Mouse (Mus musculus): ENCODE data around the gene Nsmce3. TPM values are rescaled to one million over a fixed set of nuclear protein-coding genes. Genes with fewer than 3 reads are reported as not detected.
A peak's percentile ranks its signal among the peaks of the same experiment; 100 is the strongest.

The Nsmce3 gene
- polyA plus RNA-seq, 1 experiment = 8.9 TPM

DNA sequence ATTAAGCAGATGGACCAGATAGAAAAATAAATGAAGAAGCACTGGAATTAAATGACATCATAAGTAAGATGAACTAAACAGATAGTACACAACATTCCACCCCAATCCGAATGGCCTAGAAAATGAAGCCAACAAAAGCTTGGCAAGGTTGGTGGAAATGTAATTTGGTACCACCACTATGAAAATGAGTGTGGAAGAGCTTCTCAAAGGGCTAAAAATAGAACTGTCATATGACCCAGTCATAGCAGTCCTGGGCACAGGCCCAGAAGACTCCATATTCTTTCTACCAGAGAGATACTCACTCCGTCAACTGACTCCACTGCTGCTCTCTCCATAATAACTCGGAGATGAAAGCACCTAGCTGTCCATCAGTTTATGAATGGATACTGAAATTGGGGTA, 26.7 kb downstream of the Nsmce3 start:
- Histone ChIP-seq H3K4me1 (ENCODE audit: control insufficient read depth, insufficient read depth, low read length) (peaks cover 1% of the 10 kb centered on the region; the same call in 1 of the 2 replicates), H3K27ac (ENCODE audit: insufficient read depth, low read length) (no peak overlapping the region), H3K4me3 (ENCODE audit: insufficient read depth, low read length) (no peak overlapping the region)
- TF ChIP-seq CTCF (IDR thresholded peaks at IDR 0.05; ENCODE audit: extremely low read depth, insufficient read depth, low read length) (no peak), POLR2A (IDR thresholded peaks at IDR 0.05; ENCODE audit: extremely low read depth, insufficient read depth, low read length) (no peak)

DNA sequence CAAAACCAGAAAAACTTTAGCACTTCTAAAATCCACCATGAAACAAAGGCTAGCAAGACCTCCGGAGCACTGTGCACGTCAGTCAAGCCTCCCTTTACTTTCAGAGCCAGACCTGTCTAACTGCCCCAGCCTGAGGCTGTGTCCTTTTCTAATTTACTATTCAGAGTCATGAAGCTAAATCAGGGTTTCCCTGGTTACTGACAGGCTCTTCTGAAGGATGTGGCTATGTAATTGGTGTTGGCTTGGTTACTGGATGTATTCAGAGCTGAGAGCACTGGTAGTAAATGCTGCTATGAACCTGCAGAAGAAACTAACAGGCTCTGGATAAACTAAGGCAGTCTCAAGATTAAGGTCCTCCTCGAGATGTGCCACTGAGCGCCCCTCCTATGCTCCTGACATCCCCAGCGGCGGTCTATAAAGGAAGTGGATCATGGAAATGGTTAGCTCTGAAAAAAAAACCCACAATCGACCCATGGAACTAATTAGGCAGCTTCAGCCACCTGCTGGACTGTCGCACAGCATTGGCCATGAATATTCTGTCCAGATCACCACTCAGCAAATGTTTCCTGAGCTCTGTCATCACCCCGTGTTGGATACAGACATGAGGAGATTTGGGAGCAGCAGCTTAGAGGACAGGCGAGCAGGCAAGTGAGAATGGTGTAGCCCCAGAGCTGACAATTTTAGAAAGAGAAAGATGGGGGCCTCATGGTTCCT, 31.7 kb downstream of the Nsmce3 start:
- Histone ChIP-seq H3K27ac (ENCODE audit: insufficient read depth, low read length) (no peak overlapping the region), H3K4me3 (ENCODE audit: insufficient read depth, low read length) (no peak overlapping the region), H3K4me1 (ENCODE audit: control insufficient read depth, insufficient read depth, low read length) (peaks cover 6% of the 10 kb centered on the region)
- no peak for TF ChIP-seq CTCF (IDR thresholded peaks at IDR 0.05; ENCODE audit: extremely low read depth, insufficient read depth, low read length)
- TF ChIP-seq POLR2A (IDR thresholded peaks at IDR 0.05; ENCODE audit: extremely low read depth, insufficient read depth, low read length) = no peak

- TF ChIP-seq CTCF (IDR thresholded peaks at IDR 0.05; ENCODE audit: extremely low read depth, insufficient read depth, low read length) = no peak
- TF ChIP-seq POLR2A (IDR thresholded peaks at IDR 0.05; ENCODE audit: extremely low read depth, insufficient read depth, low read length) = no peak
- Histone ChIP-seq H3K4me1 (ENCODE audit: control insufficient read depth, insufficient read depth, low read length) (peaks cover 6% of the 10 kb centered on the region), H3K27ac (ENCODE audit: insufficient read depth, low read length) (no peak overlapping the region), H3K4me3 (ENCODE audit: insufficient read depth, low read length) (no peak overlapping the region)
Measured at GRCm38 (mm10) chr7:64840576-64840895, 32.3 kb downstream of the Nsmce3 start.

DNA sequence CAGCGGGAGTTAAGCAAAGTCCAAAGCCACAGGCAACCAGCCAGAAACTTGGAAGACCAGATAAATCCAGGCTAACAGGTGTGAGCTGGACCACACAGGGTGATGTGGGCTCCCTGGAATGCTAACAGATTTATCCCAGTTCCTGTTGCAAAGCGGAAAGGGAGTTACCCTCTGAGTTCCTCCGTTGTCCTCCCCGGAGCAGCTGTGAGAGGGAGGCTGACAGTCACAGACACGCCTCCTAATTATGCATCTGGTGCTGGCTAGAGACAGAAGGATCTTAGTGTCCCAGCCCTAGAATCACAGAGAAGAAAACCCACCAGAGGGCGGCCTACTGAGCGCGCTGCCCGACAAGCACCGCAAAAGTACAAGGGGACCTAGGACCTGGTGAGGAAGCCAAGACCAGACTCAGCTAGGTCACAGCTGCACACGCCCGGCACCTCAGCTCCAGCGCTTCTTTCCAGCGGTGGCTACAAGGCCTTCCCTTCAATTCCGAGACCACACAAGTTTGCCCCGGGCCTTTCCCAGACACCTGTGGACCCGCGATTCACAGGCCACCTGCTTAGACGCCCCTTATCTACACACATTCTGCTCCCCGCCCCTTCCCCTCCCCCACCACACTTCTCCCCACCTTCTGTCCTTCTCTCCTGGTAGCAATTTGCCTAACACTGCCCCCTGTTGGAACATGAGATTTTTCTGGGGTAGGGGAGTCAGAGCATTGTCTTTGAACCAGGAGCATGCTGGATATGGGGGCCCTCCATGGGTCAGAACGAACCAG, 32.8 kb downstream of the Nsmce3 start:
- H3K4me3 ChIP-seq (ENCODE audit: insufficient read depth, low read length) = no peak overlapping the region; the same call in 1 of the 2 replicates
- peaks cover 6% of the 10 kb centered on the region for H3K4me1 ChIP-seq (ENCODE audit: control insufficient read depth, insufficient read depth, low read length)
- peak; percentile 23; the same call in 1 of the 2 replicates for TF ChIP-seq CTCF (IDR thresholded peaks at IDR 0.05; ENCODE audit: extremely low read depth, insufficient read depth, low read length)
- no peak for TF ChIP-seq POLR2A (IDR thresholded peaks at IDR 0.05; ENCODE audit: extremely low read depth, insufficient read depth, low read length)
- H3K27ac ChIP-seq (ENCODE audit: insufficient read depth, low read length) = 0 out of 2 replicates have a peak overlapping the region, but pooled peaks have one; percentile 15

- no peak overlapping the region for H3K27ac ChIP-seq (ENCODE audit: insufficient read depth, low read length)
- TF ChIP-seq POLR2A (IDR thresholded peaks at IDR 0.05; ENCODE audit: extremely low read depth, insufficient read depth, low read length) = no peak
- TF ChIP-seq CTCF (IDR thresholded peaks at IDR 0.05; ENCODE audit: extremely low read depth, insufficient read depth, low read length) = no peak
- no peak overlapping the region for H3K4me3 ChIP-seq (ENCODE audit: insufficient read depth, low read length)
- peaks cover 6% of the 10 kb centered on the region for H3K4me1 ChIP-seq (ENCODE audit: control insufficient read depth, insufficient read depth, low read length)
Measured at GRCm38 (mm10) chr7:64839281-64839680, 33.5 kb downstream of the Nsmce3 start.

GRCm38 (mm10) chr7:64830214-64830995, 42.4 kb downstream of the Nsmce3 start:
- no peak overlapping the region for H3K4me3 ChIP-seq (ENCODE audit: insufficient read depth, low read length)
- H3K4me1 ChIP-seq (ENCODE audit: control insufficient read depth, insufficient read depth, low read length) = no peaks in the 10 kb centered on the region
- H3K27ac ChIP-seq (ENCODE audit: insufficient read depth, low read length) = no peak overlapping the region
- TF ChIP-seq CTCF (IDR thresholded peaks at IDR 0.05; ENCODE audit: extremely low read depth, insufficient read depth, low read length) = no peak
- no peak for TF ChIP-seq POLR2A (IDR thresholded peaks at IDR 0.05; ENCODE audit: extremely low read depth, insufficient read depth, low read length)

DNA sequence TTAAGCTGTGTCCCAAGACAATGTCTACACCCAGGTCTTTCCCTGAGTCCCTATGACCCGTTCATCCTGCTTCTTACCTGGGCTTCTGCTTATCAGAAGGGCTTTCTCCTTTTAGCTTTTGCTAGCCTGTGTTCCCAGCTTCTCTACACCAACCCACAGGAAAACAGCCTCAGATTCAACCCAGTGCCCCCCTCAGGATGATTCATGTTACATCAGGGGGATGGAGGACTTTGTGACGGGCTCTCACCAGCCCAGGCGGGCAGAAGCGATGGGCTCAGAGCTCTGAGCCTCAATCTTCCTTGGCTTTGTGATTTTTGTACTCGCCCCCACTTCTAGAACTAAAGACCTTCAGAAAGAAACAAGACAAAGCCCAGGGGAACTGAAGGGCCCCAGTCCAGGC, 51.7 kb downstream of the Nsmce3 start:
- no peak overlapping the region for H3K4me3 ChIP-seq (ENCODE audit: insufficient read depth, low read length)
- H3K4me1 ChIP-seq (ENCODE audit: control insufficient read depth, insufficient read depth, low read length) = peaks cover 1% of the 10 kb centered on the region; the same call in 1 of the 2 replicates
- TF ChIP-seq POLR2A (IDR thresholded peaks at IDR 0.05; ENCODE audit: extremely low read depth, insufficient read depth, low read length) = no peak
- no peak for TF ChIP-seq CTCF (IDR thresholded peaks at IDR 0.05; ENCODE audit: extremely low read depth, insufficient read depth, low read length)
- H3K27ac ChIP-seq (ENCODE audit: insufficient read depth, low read length) = no peak overlapping the region

DNA sequence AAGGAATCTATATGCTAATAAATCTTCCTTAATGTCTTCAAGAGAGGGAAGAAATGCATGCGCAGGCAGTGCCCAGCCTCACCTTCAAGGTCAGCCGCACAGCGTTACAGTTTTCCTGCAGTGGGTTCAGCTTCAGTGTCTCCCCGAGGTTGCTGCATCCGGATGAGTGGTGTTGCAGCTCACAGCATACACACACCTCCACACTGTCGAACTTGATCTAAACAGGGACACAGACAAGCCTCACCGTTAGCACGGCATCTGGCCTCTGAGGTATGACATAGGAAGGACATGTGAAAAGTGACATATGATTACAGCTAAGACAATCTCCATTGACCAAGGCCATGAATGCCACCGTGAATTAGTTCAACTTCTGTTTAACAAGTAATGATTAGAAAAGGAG, 53.1 kb downstream of the Nsmce3 start:
- H3K27ac ChIP-seq (ENCODE audit: insufficient read depth, low read length) = no peak overlapping the region
- TF ChIP-seq CTCF (IDR thresholded peaks at IDR 0.05; ENCODE audit: extremely low read depth, insufficient read depth, low read length) (no peak), POLR2A (IDR thresholded peaks at IDR 0.05; ENCODE audit: extremely low read depth, insufficient read depth, low read length) (no peak)
- H3K4me1 ChIP-seq (ENCODE audit: control insufficient read depth, insufficient read depth, low read length) = peaks cover 1% of the 10 kb centered on the region; the same call in 1 of the 2 replicates
- H3K4me3 ChIP-seq (ENCODE audit: insufficient read depth, low read length) = no peak overlapping the region

Data from cortical plate, adult 2 months (tissue).